ENCODE assay signal across 9 mouse cellular contexts in the genomic region with DNA sequence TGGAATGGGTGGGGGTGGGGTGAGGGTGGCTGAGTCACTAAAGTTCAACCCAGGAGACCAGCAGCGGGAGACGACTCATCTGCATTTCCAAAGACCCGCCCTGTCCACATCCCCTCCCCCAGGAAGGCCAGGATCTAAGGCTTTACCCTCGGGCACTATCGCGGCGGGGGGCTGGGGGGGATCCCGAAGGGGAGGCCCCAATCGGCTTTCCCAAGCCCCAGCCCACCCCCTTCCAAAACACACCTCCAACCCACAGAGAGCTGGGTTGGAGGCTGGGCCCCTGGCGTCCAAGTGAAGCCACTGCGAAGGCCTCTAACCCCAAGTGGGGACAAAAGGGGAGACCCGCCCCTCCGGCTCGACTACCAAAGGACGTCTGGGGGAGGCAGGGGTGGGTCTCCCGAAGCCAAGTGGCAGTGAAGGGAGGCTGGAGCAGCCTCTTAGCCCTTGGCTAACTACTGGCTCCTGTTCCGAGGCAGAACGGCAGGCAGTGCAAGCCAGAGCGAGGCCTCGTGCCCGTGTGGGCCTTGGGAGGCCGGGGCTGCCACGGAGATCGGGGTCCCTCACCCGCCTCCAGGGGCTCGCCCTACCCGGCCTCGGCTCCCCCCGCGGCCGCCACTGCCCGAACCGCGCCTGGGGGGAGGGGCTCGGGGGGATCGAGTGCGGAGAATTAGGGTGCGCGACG. TPM values are rescaled to one million over a fixed set of nuclear protein-coding genes. Genes with fewer than 3 reads are reported as not detected.
DNase-seq lines count a peak whose midpoint lies in the region; ATAC-seq and TF ChIP-seq lines count a peak whose summit lies in the region.
"Had no signal": no experiment of that assay in that cellular context is flagged by ENCODE, and none has a peak within 500 bp of the region (broad histone marks: within the 10 kb centered on the region; RNA-seq: fewer than 3 reads in every experiment).

No protein-coding gene starts in this region.

- no peaks in the 10 kb centered on the region for H3K27me3 ChIP-seq in Patski
- H3K27me3 ChIP-seq in embryonic facial prominence, embryonic 13.5 days = no peaks in the 10 kb centered on the region
- no peaks in the 10 kb centered on the region for H3K27me3 ChIP-seq in heart, embryonic 13.5 days (replicated peaks)
- no peaks in the 10 kb centered on the region for H3K27me3 ChIP-seq in kidney, postnatal 0 days (ENCODE audit: insufficient read depth, low read length)
- no peaks in the 10 kb centered on the region for H3K27me3 ChIP-seq in stomach, embryonic 14.5 days (ENCODE audit: control insufficient read depth, insufficient read depth, low read length)

- H3K4me3 ChIP-seq in embryonic facial prominence, embryonic 13.5 days = peak overlapping the region; percentile 94
- peak overlapping the region; percentile 96 for H3K4me3 ChIP-seq in heart, embryonic 13.5 days
- peak overlapping the region; percentile 87 for H3K4me3 ChIP-seq in kidney, postnatal 0 days (replicated peaks; ENCODE audit: low read depth, low read length)
- peak overlapping the region; percentile 84 for H3K4me3 ChIP-seq in stomach, embryonic 14.5 days (ENCODE audit: low read depth, low read length)

- in situ Hi-C loops in Patski (cut with MboI; ENCODE audit: low pct_unique_long_range_greater_than_20kb) = loop anchor here (25.0 kb wide), 3 partner anchors 851 to 1374 kb away; partner anchors contain the start of genes Ppp1cc and Pptc7

- CTCF ChIA-PET in Patski (lab: Charles Lee) = interaction anchor here (0.7 to 7.7 kb wide), 2 partner anchors 10 to 577 kb away, joined by 3 to 173 read pairs; no protein-coding TSS in a partner anchor

- under 1% methylated on average over 40 of the region's 40 CpGs for WGBS in embryonic facial prominence, embryonic 13.5 days
- WGBS in heart, embryonic 13.5 days = 1% methylated on average over 38 of the region's 40 CpGs
- under 1% methylated on average over 30 of the region's 40 CpGs for WGBS in kidney, postnatal 0 days
- WGBS in stomach, embryonic 14.5 days = 0% methylated on average over 39 of the region's 40 CpGs

- H3K9ac ChIP-seq in embryonic facial prominence, embryonic 13.5 days = peak overlapping the region; percentile 100
- H3K9ac ChIP-seq in heart, embryonic 13.5 days = peak overlapping the region; percentile 100
- peak overlapping the region; percentile 94 for H3K9ac ChIP-seq in kidney, postnatal 0 days (ENCODE audit: low read depth, low read length)
- H3K9ac ChIP-seq in stomach, embryonic 14.5 days (replicated peaks; ENCODE audit: low read depth, low read length) = peak overlapping the region; percentile 98

- peak overlapping the region; percentile 100 for H3K27ac ChIP-seq in embryonic facial prominence, embryonic 13.5 days
- peak overlapping the region; percentile 100 for H3K27ac ChIP-seq in heart, embryonic 13.5 days (replicated peaks)
- H3K27ac ChIP-seq in kidney, postnatal 0 days = peak overlapping the region; percentile 100
- peak overlapping the region; percentile 100 for H3K27ac ChIP-seq in stomach, embryonic 14.5 days (ENCODE audit: low read length)

- peak; percentile 98 for DNase-seq in 3T3-L1 (ENCODE audit: low read depth, low spot score)
- DNase-seq in Patski (ENCODE audit: low read depth, low spot score) = peak; percentile 95
- DNase-seq in kidney, postnatal 0 days (ENCODE audit: low spot score) = peak; percentile 92
- DNase-seq in lung, postnatal 4 days = peak; percentile 82 to 88

- peak overlapping the region; percentile 99 for H3K4me2 ChIP-seq in embryonic facial prominence, embryonic 13.5 days
- peak overlapping the region; percentile 86 for H3K4me2 ChIP-seq in heart, embryonic 13.5 days
- H3K4me2 ChIP-seq in kidney, postnatal 0 days (ENCODE audit: low read length) = peak overlapping the region; percentile 100
- H3K4me2 ChIP-seq in stomach, embryonic 14.5 days (replicated peaks; ENCODE audit: low read depth, low read length) = peak overlapping the region; percentile 100

- no peaks in the 10 kb centered on the region; the same call in none of the 2 replicates for H3K36me3 ChIP-seq in embryonic facial prominence, embryonic 13.5 days
- H3K36me3 ChIP-seq in heart, embryonic 13.5 days = peaks cover 8% of the 10 kb centered on the region
- no peaks in the 10 kb centered on the region for H3K36me3 ChIP-seq in kidney, postnatal 0 days (ENCODE audit: insufficient read depth, low read length)
- peaks cover 3% of the 10 kb centered on the region; the same call in 1 of the 2 replicates for H3K36me3 ChIP-seq in stomach, embryonic 14.5 days (ENCODE audit: control insufficient read depth, insufficient read depth, low read length)

- TF ChIP-seq CTCF in Patski (IDR thresholded peaks at IDR 0.05) = no peak
- TF ChIP-seq CTCF in kidney, postnatal 0 days (IDR thresholded peaks at IDR 0.05; ENCODE audit: low read depth) = peak; percentile 27; the same call in 1 of the 2 replicates

- H3K4me1 ChIP-seq in embryonic facial prominence, embryonic 13.5 days = peaks cover 50% of the 10 kb centered on the region
- H3K4me1 ChIP-seq in heart, embryonic 13.5 days = peaks cover 62% of the 10 kb centered on the region
- peaks cover 45% of the 10 kb centered on the region for H3K4me1 ChIP-seq in kidney, postnatal 0 days (replicated peaks; ENCODE audit: insufficient read depth, low read length)
- peaks cover 47% of the 10 kb centered on the region for H3K4me1 ChIP-seq in stomach, embryonic 14.5 days (ENCODE audit: control insufficient read depth, insufficient read depth, low read length)

- ATAC-seq in Patski = peak; percentile 38
- peak; percentile 17; the same call in 1 of the 2 replicates for ATAC-seq in embryonic facial prominence, embryonic 13.5 days (ENCODE audit: insufficient number of reproducible peaks, insufficient read depth, low FRiP score, low TSS enrichment, low read depth)
- 0 out of 2 replicates have a peak, but pooled peaks have one; percentile 9 for ATAC-seq in heart, embryonic 13.5 days (ENCODE audit: extremely low read depth, insufficient number of reproducible peaks, low FRiP score, low TSS enrichment)
- peak; percentile 43 for ATAC-seq in kidney, postnatal 0 days (replicated peaks; ENCODE audit: low FRiP score, low read depth)
- ATAC-seq in stomach, embryonic 14.5 days (ENCODE audit: insufficient number of reproducible peaks, insufficient read depth, low FRiP score, low read depth) = peak; percentile 28
- ATAC-seq in monocyte, adult 5-6 weeks (replicated peaks; ENCODE audit: insufficient number of reproducible peaks, low FRiP score, low TSS enrichment, poor library complexity, severe bottlenecking) = no peak

- H3K9me3 ChIP-seq in embryonic facial prominence, embryonic 13.5 days = no peaks in the 10 kb centered on the region
- no peaks in the 10 kb centered on the region for H3K9me3 ChIP-seq in heart, embryonic 13.5 days
- H3K9me3 ChIP-seq in kidney, postnatal 0 days (replicated peaks; ENCODE audit: low read length) = no peaks in the 10 kb centered on the region
- no peaks in the 10 kb centered on the region for H3K9me3 ChIP-seq in stomach, embryonic 14.5 days (ENCODE audit: control insufficient read depth, low read depth, low read length)

- POLR2A ChIA-PET in Patski (lab: Charles Lee) = interaction anchor here (0.6 to 2.0 kb wide), 4 partner anchors 11 to 151 kb away, joined by 3 to 11 read pairs (median 7); no protein-coding TSS in a partner anchor

RNA-seq across cellular contexts. Expression of gene Setd1b, which starts 3.6 kb away (rescaled TPM):
- polyA plus RNA-seq in Patski (2021) = 8.1 TPM
- polyA plus RNA-seq in embryonic facial prominence, embryonic 13.5 days (2015; fragmentation: Nextera tagmentation; extraction: Ambion mirVana) = 12.3 and 13.0 TPM in 2 replicates
- polyA plus RNA-seq in heart, embryonic 13.5 days (2015; fragmentation: Nextera tagmentation; extraction: Ambion mirVana) = 6.1 and 6.2 TPM in 2 replicates
- 7.0 and 7.1 TPM in 2 replicates for polyA plus RNA-seq in kidney, postnatal 0 days (2015; fragmentation: Nextera tagmentation; extraction: Ambion mirVana)
- 12.9 and 14.3 TPM in 2 replicates for polyA plus RNA-seq in stomach, embryonic 14.5 days (2014; fragmentation: Nextera tagmentation; extraction: Ambion mirVana)
- total RNA-seq in monocyte, adult 5-6 weeks (2017) = 2.4 to 15.3 TPM (median 3.2 TPM) in 3 replicates

RNA-seq across cellular contexts. Expression of gene Rhof, which starts 5.9 kb away (rescaled TPM):
- polyA plus RNA-seq in Patski (2021) = 0.33 TPM
- 5.6 and 6.6 TPM in 2 replicates for polyA plus RNA-seq in embryonic facial prominence, embryonic 13.5 days (2015; fragmentation: Nextera tagmentation; extraction: Ambion mirVana)
- 0.94 and 1.7 TPM in 2 replicates for polyA plus RNA-seq in heart, embryonic 13.5 days (2015; fragmentation: Nextera tagmentation; extraction: Ambion mirVana)
- polyA plus RNA-seq in kidney, postnatal 0 days (2015; fragmentation: Nextera tagmentation; extraction: Ambion mirVana) = 3.2 and 3.3 TPM in 2 replicates
- polyA plus RNA-seq in stomach, embryonic 14.5 days (2014; fragmentation: Nextera tagmentation; extraction: Ambion mirVana) = 2.0 and 2.3 TPM in 2 replicates
- 18.8 to 40.6 TPM (median 30.1 TPM) in 3 replicates for total RNA-seq in monocyte, adult 5-6 weeks (2017)

RNA-seq across cellular contexts. Expression of gene Psmd9, which starts 30.8 kb away (rescaled TPM):
- polyA plus RNA-seq in Patski (2021) = 59.3 TPM
- 95.3 and 107 TPM in 2 replicates for polyA plus RNA-seq in embryonic facial prominence, embryonic 13.5 days (2015; fragmentation: Nextera tagmentation; extraction: Ambion mirVana)
- 57.2 and 62.8 TPM in 2 replicates for polyA plus RNA-seq in heart, embryonic 13.5 days (2015; fragmentation: Nextera tagmentation; extraction: Ambion mirVana)
- polyA plus RNA-seq in kidney, postnatal 0 days (2015; fragmentation: Nextera tagmentation; extraction: Ambion mirVana) = 77.4 and 78.7 TPM in 2 replicates
- polyA plus RNA-seq in stomach, embryonic 14.5 days (2014; fragmentation: Nextera tagmentation; extraction: Ambion mirVana) = 72.8 and 82.3 TPM in 2 replicates
- total RNA-seq in monocyte, adult 5-6 weeks (2017) = 16.7 to 38.7 TPM (median 18.9 TPM) in 3 replicates

RNA-seq across cellular contexts. Expression of gene Hpd, which starts 44.2 kb away (rescaled TPM):
- polyA plus RNA-seq in Patski (2021) = not detected
- polyA plus RNA-seq in embryonic facial prominence, embryonic 13.5 days (2015; fragmentation: Nextera tagmentation; extraction: Ambion mirVana) = 0.65 TPM in 1 of 2 replicates, not detected in the other
- 0.37 and 1.5 TPM in 2 replicates for polyA plus RNA-seq in heart, embryonic 13.5 days (2015; fragmentation: Nextera tagmentation; extraction: Ambion mirVana)
- 0.32 and 0.45 TPM in 2 replicates for polyA plus RNA-seq in kidney, postnatal 0 days (2015; fragmentation: Nextera tagmentation; extraction: Ambion mirVana)
- 0.36 TPM in 1 of 2 replicates, not detected in the other for polyA plus RNA-seq in stomach, embryonic 14.5 days (2014; fragmentation: Nextera tagmentation; extraction: Ambion mirVana)
- not detected in 3 replicates for total RNA-seq in monocyte, adult 5-6 weeks (2017)
- total RNA-seq: common myeloid progenitor, adult 5-6 weeks had no signal
